Mouse (Mus musculus) brown adipose tissue, adult 24 weeks (tissue): Measurements from ENCODE around the gene Psma6. TPM values are rescaled to one million over a fixed set of nuclear protein-coding genes. Genes with fewer than 3 reads are reported as not detected.
"Not testable (repeated sequence)": the region's sequence is repeated elsewhere in the genome, so short reads cannot be mapped to it uniquely, and the experiment has no call there.

Experiments
- H3K27ac ChIP-seq: fragments of 200-500 bp; replicated peaks from 2 replicates; pipeline ENCODE4 v1.5.1; 2012; ENCODE audit warnings: low read depth, mild to moderate bottlenecking, low read length
- H3K4me1 ChIP-seq: fragments of 200-500 bp; 2 replicates; pipeline ENCODE4 v1.6.1; 2012; ENCODE audit warnings: low read length, mixed read lengths; ENCODE audit not compliant: control insufficient read depth, insufficient read depth, insufficient read length
- H3K4me3 ChIP-seq: fragments of 200-500 bp; 2 replicates; pipeline ENCODE4 v1.5.1; 2012; ENCODE audit warnings: low read depth, mild to moderate bottlenecking, low read length, moderate library complexity; ENCODE audit not compliant: insufficient read depth
- polyA plus RNA-seq: library from polyadenylated mRNA; stranded (reverse); fragments of >200 nt; gene quantifications from 2 replicates; pipeline ENCODE4 v1.2.4, GENCODE M21; 2012; ENCODE audit not compliant: missing spikeins, insufficient read depth, insufficient read length

Psma6 gene
- polyA plus RNA-seq, 1 experiment = 340 TPM

- Histone ChIP-seq H3K4me3 (no peak overlapping the region), H3K27ac (peak overlapping the region; percentile 65)
Observed at GRCm38 (mm10) chr12:55386456-55386855, 2.4 kb downstream of the Psma6 start.

GRCm38 (mm10) chr12:55387083-55387787 lies 3.2 kb downstream of the Psma6 start:
- H3K27ac ChIP-seq = 0 out of 2 replicates have a peak overlapping the region, but pooled peaks have one; percentile 4

More at GRCm38 (mm10) chr12:55386456-55386855, 2.4 kb downstream of the Psma6 start:
- peaks cover 19% of the 10 kb centered on the region for H3K4me1 ChIP-seq

GRCm38 (mm10) chr12:55387788-55388465 lies 3.9 kb downstream of the Psma6 start:
- H3K4me3 ChIP-seq = no peak overlapping the region
- peaks cover 19% of the 10 kb centered on the region for H3K4me1 ChIP-seq
- H3K27ac ChIP-seq = peak overlapping the region; percentile 51

More at GRCm38 (mm10) chr12:55387083-55387787, 3.2 kb downstream of the Psma6 start:
- Histone ChIP-seq H3K4me1 (peaks cover 19% of the 10 kb centered on the region), H3K4me3 (no peak overlapping the region)

GRCm38 (mm10) chr12:55388478-55388877 lies 4.5 kb downstream of the Psma6 start:
- Histone ChIP-seq H3K4me1 (peaks cover 19% of the 10 kb centered on the region), H3K4me3 (no peak overlapping the region), H3K27ac (no peak overlapping the region)

- H3K4me1 ChIP-seq = peaks cover 19% of the 10 kb centered on the region
- H3K27ac ChIP-seq = peak overlapping the region; percentile 19
- no peak overlapping the region for H3K4me3 ChIP-seq
Observed at GRCm38 (mm10) chr12:55389132-55390081, 5.4 kb downstream of the Psma6 start.

- Histone ChIP-seq H3K4me3 (no peak overlapping the region), H3K27ac (no peak overlapping the region)
Observed at GRCm38 (mm10) chr12:55392120-55392519, 8.1 kb downstream of the Psma6 start.

GRCm38 (mm10) chr12:55392733-55393577 lies 8.9 kb downstream of the Psma6 start:
- no peak overlapping the region for H3K27ac ChIP-seq
- no peak overlapping the region for H3K4me3 ChIP-seq
- H3K4me1 ChIP-seq = peaks cover 17% of the 10 kb centered on the region

More at GRCm38 (mm10) chr12:55392120-55392519, 8.1 kb downstream of the Psma6 start:
- H3K4me1 ChIP-seq = peaks cover 17% of the 10 kb centered on the region

- H3K27ac ChIP-seq, H3K4me1 ChIP-seq, H3K4me3 ChIP-seq: not testable (repeated sequence)
Observed at GRCm38 (mm10) chr12:55395601-55396000, 11.6 kb downstream of the Psma6 start.

GRCm38 (mm10) chr12:55396536-55396935 lies 12.5 kb downstream of the Psma6 start:
- H3K4me1 ChIP-seq = peaks cover 6% of the 10 kb centered on the region
- no peak overlapping the region for H3K27ac ChIP-seq
- no peak overlapping the region for H3K4me3 ChIP-seq

- Histone ChIP-seq H3K4me3 (peak overlapping the region; percentile 89), H3K4me1 (peaks cover 6% of the 10 kb centered on the region), H3K27ac (peak overlapping the region; percentile 98)
Observed at GRCm38 (mm10) chr12:55397544-55398239, 13.7 kb downstream of the Psma6 start.

GRCm38 (mm10) chr12:55398240-55399127 lies 14.5 kb downstream of the Psma6 start:
- H3K4me1 ChIP-seq = peaks cover 6% of the 10 kb centered on the region
- peak overlapping the region; percentile 89 for H3K4me3 ChIP-seq
- H3K27ac ChIP-seq = peak overlapping the region; percentile 98

- peaks cover 6% of the 10 kb centered on the region for H3K4me1 ChIP-seq
Observed at GRCm38 (mm10) chr12:55399128-55399677, 15.2 kb downstream of the Psma6 start.

GRCm38 (mm10) chr12:55407888-55408287 lies 23.9 kb downstream of the Psma6 start:
- Histone ChIP-seq H3K4me1 (no peaks in the 10 kb centered on the region), H3K4me3 (no peak overlapping the region), H3K27ac (no peak overlapping the region)

More at GRCm38 (mm10) chr12:55399128-55399677, 15.2 kb downstream of the Psma6 start:
- peak overlapping the region; percentile 91 for H3K27ac ChIP-seq
- H3K4me3 ChIP-seq = peak overlapping the region; percentile 89
